Mouse (Mus musculus) C2C12 (cell line): ENCODE results near the gene Cadm1. TPM values are rescaled to one million over a fixed set of nuclear protein-coding genes. Genes with fewer than 3 reads are reported as not detected.

Experiments used
- H3K27me3 ChIP-seq: one replicate; pipeline ENCODE4 v1.6.1; 2011; ENCODE audit not compliant: control insufficient read depth, insufficient read depth, insufficient read length
- H3K36me3 ChIP-seq: one replicate; pipeline ENCODE4 v1.6.1; 2011; ENCODE audit not compliant: control insufficient read depth, insufficient read depth
- H3K4me3 ChIP-seq: one replicate; pipeline ENCODE4 v1.5.1; 2011; ENCODE audit warnings: mild to moderate bottlenecking, control low read depth; ENCODE audit not compliant: poor library complexity, insufficient read depth, severe bottlenecking
- H3K79me2 ChIP-seq: one replicate; pipeline ENCODE4 v1.6.1; 2011; ENCODE audit not compliant: control insufficient read depth, insufficient read depth
- H3K79me3 ChIP-seq: one replicate; pipeline ENCODE4 v1.6.1; 2011; ENCODE audit warnings: low read depth, control low read depth
- H3ac ChIP-seq: one replicate; pipeline ENCODE3; 2011; ENCODE audit warnings: low read depth; ENCODE audit not compliant: control insufficient read depth, insufficient read length
- CEBPB ChIP-seq: IDR thresholded peaks from one replicate; pipeline ENCODE4 v1.6.1; 2011; ENCODE audit warnings: low read depth, mild to moderate bottlenecking, control low read depth, moderate library complexity
- CTCF ChIP-seq: IDR thresholded peaks from one replicate; pipeline ENCODE4 v1.5.1; 2011; ENCODE audit not compliant: control insufficient read depth, insufficient read depth, insufficient read length
- FOSL1 ChIP-seq: IDR thresholded peaks from one replicate; pipeline ENCODE4 v1.8.0; 2011; ENCODE audit warnings: mild to moderate bottlenecking, low read length; ENCODE audit not compliant: poor library complexity, insufficient read depth, severe bottlenecking
- MAX ChIP-seq: IDR thresholded peaks from one replicate; pipeline ENCODE4 v1.6.1; 2011; ENCODE audit warnings: mild to moderate bottlenecking, control low read depth
- MYOD1 ChIP-seq: IDR thresholded peaks from one replicate; pipeline ENCODE4 v1.6.1; 2011; ENCODE audit warnings: low read depth; ENCODE audit not compliant: control insufficient read depth, insufficient read length
- MYOG ChIP-seq: IDR thresholded peaks from one replicate; pipeline ENCODE4 v1.6.1; 2011; ENCODE audit not compliant: control insufficient read depth, insufficient read length; ENCODE audit errors: extremely low read depth
- USF1 ChIP-seq: IDR thresholded peaks from one replicate; pipeline ENCODE4 v1.6.1; 2011; ENCODE audit warnings: low read depth, mild to moderate bottlenecking, control low read depth, moderate library complexity
- polyA plus RNA-seq: library from polyadenylated mRNA; unstranded; fragments of >200 nt; fragmentation: generic; extraction: Trizol; gene quantifications from one replicate; pipeline ENCODE4 v1.2.1, GENCODE M21; 2012; ENCODE audit warnings: missing spikeins

Cadm1 gene
- polyA plus RNA-seq, 1 experiment, result 41.8 TPM

- Histone ChIP-seq H3K79me2 (peaks cover 6% of the 10 kb centered on the region), H3K27me3 (no peaks in the 10 kb centered on the region)
- TF ChIP-seq MYOG (no peak), MYOD1 (no peak), USF1 (no peak), FOSL1 (no peak), CTCF (no peak), CEBPB (no peak), MAX (no peak)
Observed at GRCm38 (mm10) chr9:47772750-47773149, 242.8 kb downstream of the Cadm1 start.

GRCm38 (mm10) chr9:47776941-47777919, 247.3 kb downstream of the Cadm1 start:
- H3K36me3 ChIP-seq, result peaks cover 4% of the 10 kb centered on the region
- H3K4me3 ChIP-seq, result no peak overlapping the region
- no peaks in the 10 kb centered on the region for H3K27me3 ChIP-seq
- H3ac ChIP-seq, result no peak overlapping the region
- no peaks in the 10 kb centered on the region for H3K79me3 ChIP-seq
- TF ChIP-seq CTCF (no peak), CEBPB (no peak)
- no peaks in the 10 kb centered on the region for H3K79me2 ChIP-seq

More at GRCm38 (mm10) chr9:47772750-47773149, 242.8 kb downstream of the Cadm1 start:
- no peak overlapping the region for H3ac ChIP-seq
- no peak overlapping the region for H3K4me3 ChIP-seq
- peaks cover 4% of the 10 kb centered on the region for H3K36me3 ChIP-seq
- no peaks in the 10 kb centered on the region for H3K79me3 ChIP-seq

GRCm38 (mm10) chr9:47778438-47778837, 248.5 kb downstream of the Cadm1 start:
- Histone ChIP-seq H3K27me3 (no peaks in the 10 kb centered on the region), H3ac (no peak overlapping the region), H3K79me3 (no peaks in the 10 kb centered on the region), H3K36me3 (peaks cover 4% of the 10 kb centered on the region), H3K4me3 (no peak overlapping the region), H3K79me2 (no peaks in the 10 kb centered on the region)
- TF ChIP-seq USF1 (no peak), MYOD1 (no peak), CTCF (no peak), MYOG (no peak), CEBPB (no peak), FOSL1 (no peak), MAX (no peak)

GRCm38 (mm10) chr9:47779291-47779690, 249.3 kb downstream of the Cadm1 start:
- no peaks in the 10 kb centered on the region for H3K79me3 ChIP-seq
- no peaks in the 10 kb centered on the region for H3K79me2 ChIP-seq
- no peak for TF ChIP-seq CEBPB
- no peak for TF ChIP-seq MYOD1
- TF ChIP-seq CTCF, result no peak
- no peak for TF ChIP-seq MAX
- no peak for TF ChIP-seq FOSL1
- no peak for TF ChIP-seq MYOG
- TF ChIP-seq USF1, result no peak
- H3K4me3 ChIP-seq, result no peak overlapping the region
- H3K36me3 ChIP-seq, result peaks cover 4% of the 10 kb centered on the region
- no peak overlapping the region for H3ac ChIP-seq
- H3K27me3 ChIP-seq, result no peaks in the 10 kb centered on the region

- Histone ChIP-seq H3ac (no peak overlapping the region), H3K27me3 (no peaks in the 10 kb centered on the region), H3K79me2 (no peaks in the 10 kb centered on the region), H3K79me3 (no peaks in the 10 kb centered on the region), H3K4me3 (no peak overlapping the region), H3K36me3 (peaks cover 30% of the 10 kb centered on the region)
- TF ChIP-seq USF1, result no peak
- TF ChIP-seq CTCF, result no peak
- TF ChIP-seq MYOD1, result no peak
- no peak for TF ChIP-seq FOSL1
- no peak for TF ChIP-seq MYOG
- no peak for TF ChIP-seq MAX
- no peak for TF ChIP-seq CEBPB
Observed at GRCm38 (mm10) chr9:47786642-47787041, 256.7 kb downstream of the Cadm1 start.

- Histone ChIP-seq H3K27me3 (no peaks in the 10 kb centered on the region), H3K79me3 (no peaks in the 10 kb centered on the region)
- TF ChIP-seq MAX (no peak), FOSL1 (no peak), CEBPB (no peak)
Observed at GRCm38 (mm10) chr9:47798478-47798877, 268.5 kb downstream of the Cadm1 start.

More at GRCm38 (mm10) chr9:47798478-47798877, 268.5 kb downstream of the Cadm1 start:
- no peaks in the 10 kb centered on the region for H3K79me2 ChIP-seq
- no peak overlapping the region for H3ac ChIP-seq
- peaks cover 41% of the 10 kb centered on the region for H3K36me3 ChIP-seq
- H3K4me3 ChIP-seq, result no peak overlapping the region
